Mouse (Mus musculus) thymus, adult 18-20 months (tissue): ENCODE data around the gene Klk11.

Experiments used
- DNase-seq, 2 experiments: peaks; one replicate each; pipeline ENCODE4 v3.0.0; 2022; ENCODE audit warnings: mixed read lengths in 2 of 2

The Klk11 gene

GRCm38 (mm10) chr7:43797333-43797769 is 22.9 kb downstream of the Klk11 start, which contains the start of gene Klk8:
Klk8 (plus strand) TSS chr7:43797577.
- peak; percentile 16 to 26 for DNase-seq

- peak; percentile 22 to 36 for DNase-seq
Observed at GRCm38 (mm10) chr7:43797844-43798462, 23.5 kb downstream of the Klk11 start.

GRCm38 (mm10) chr7:43799876-43800275 is 25.5 kb downstream of the Klk11 start:
- DNase-seq = no peak

GRCm38 (mm10) chr7:43810994-43811393 is 36.6 kb downstream of the Klk11 start, which contains the start of gene Klk7:
Klk7 (plus strand) TSS chr7:43811294.
- DNase-seq = no peak

GRCm38 (mm10) chr7:43815211-43815610 is 40.8 kb downstream of the Klk11 start:
- no peak for DNase-seq

GRCm38 (mm10) chr7:43816746-43817145 is 42.3 kb downstream of the Klk11 start:
- DNase-seq = no peak

- DNase-seq = no peak
Observed at GRCm38 (mm10) chr7:43821581-43821980, 47.2 kb downstream of the Klk11 start.

GRCm38 (mm10) chr7:43824199-43824598 is 49.8 kb downstream of the Klk11 start, which contains the start of gene Klk6:
Klk6 (plus strand) TSS chr7:43824499.
- no peak for DNase-seq

GRCm38 (mm10) chr7:43826056-43826455 is 51.7 kb downstream of the Klk11 start:
- DNase-seq = no peak

- DNase-seq = no peak
Observed at GRCm38 (mm10) chr7:43827706-43828105, 53.3 kb downstream of the Klk11 start.
